Comparison of ENCODE assay signal across 14 mouse cellular contexts in genomic region chr8:60810955-60811354, GRCm38 (mm10).
DNase-seq lines count a peak whose midpoint lies in the region; ATAC-seq and TF ChIP-seq lines count a peak whose summit lies in the region.
"Had no signal": no experiment of that assay in that cellular context is flagged by ENCODE, and none has a peak within 500 bp of the region (broad histone marks: within the 10 kb centered on the region; RNA-seq: fewer than 3 reads in every experiment).

No protein-coding gene starts in this region.

- peak; percentile 45 for DNase-seq in Muller cell, postnatal 12 days (ENCODE audit: inconsistent ontology term)
- DNase-seq in R1 (ENCODE audit: low read depth, low spot score) = peak; percentile 35
- DNase-seq in hindbrain, embryonic 10.5 days (ENCODE audit: low spot score) = peak; percentile 27
- no peak for DNase-seq in thymus, postnatal 36 days
- no peak for DNase-seq in stomach, postnatal 0 days (ENCODE audit: low spot score)
- DNase-seq: cerebellum, postnatal 25 days; heart, adult 18-20 months; right cerebral cortex, postnatal 14 days had no signal

- no peaks in the 10 kb centered on the region for H3K36me3 ChIP-seq in hindbrain, embryonic 10.5 days
- H3K36me3 ChIP-seq in midbrain, embryonic 13.5 days = no peaks in the 10 kb centered on the region
- H3K36me3 ChIP-seq in liver, embryonic 12.5 days = no peaks in the 10 kb centered on the region
- no peaks in the 10 kb centered on the region for H3K36me3 ChIP-seq in stomach, postnatal 0 days (ENCODE audit: control insufficient read depth, insufficient read depth, low read length)

- no peak overlapping the region for H3K4me2 ChIP-seq in midbrain, embryonic 13.5 days (replicated peaks)
- H3K4me2 ChIP-seq in liver, embryonic 12.5 days = no peak overlapping the region
- H3K4me2 ChIP-seq in stomach, postnatal 0 days (replicated peaks; ENCODE audit: low read depth) = no peak overlapping the region

- no peak overlapping the region for H3K4me3 ChIP-seq in hindbrain, embryonic 10.5 days
- H3K4me3 ChIP-seq in midbrain, embryonic 13.5 days (replicated peaks) = no peak overlapping the region
- H3K4me3 ChIP-seq in liver, embryonic 12.5 days = no peak overlapping the region
- H3K4me3 ChIP-seq in stomach, postnatal 0 days (ENCODE audit: low read depth, low read length) = no peak overlapping the region
- H3K4me3 ChIP-seq: megakaryocyte, embryonic 14.5 days had no signal

- ATAC-seq in midbrain, embryonic 13.5 days = peak; percentile 85
- no peak for ATAC-seq in liver, embryonic 12.5 days
- no peak for ATAC-seq in stomach, postnatal 0 days (ENCODE audit: low FRiP score, low TSS enrichment)
- ATAC-seq: Patski had no signal

- H3K27me3 ChIP-seq in hindbrain, embryonic 10.5 days (ENCODE audit: insufficient read depth, poor library complexity, severe bottlenecking) = no peaks in the 10 kb centered on the region
- H3K27me3 ChIP-seq in midbrain, embryonic 13.5 days = no peaks in the 10 kb centered on the region
- H3K27me3 ChIP-seq in liver, embryonic 12.5 days (replicated peaks) = no peaks in the 10 kb centered on the region
- no peaks in the 10 kb centered on the region for H3K27me3 ChIP-seq in stomach, postnatal 0 days (ENCODE audit: control insufficient read depth, insufficient read depth, low read length)
- H3K27me3 ChIP-seq: CH12.LX; megakaryocyte, embryonic 14.5 days; Patski had no signal

- H3K9ac ChIP-seq in midbrain, embryonic 13.5 days (replicated peaks) = no peak overlapping the region
- H3K9ac ChIP-seq in liver, embryonic 12.5 days = no peak overlapping the region
- no peak overlapping the region for H3K9ac ChIP-seq in stomach, postnatal 0 days (ENCODE audit: low read length)

- H3K27ac ChIP-seq in hindbrain, embryonic 10.5 days = no peak overlapping the region
- no peak overlapping the region for H3K27ac ChIP-seq in midbrain, embryonic 13.5 days
- H3K27ac ChIP-seq in liver, embryonic 12.5 days = no peak overlapping the region
- H3K27ac ChIP-seq in stomach, postnatal 0 days (replicated peaks) = no peak overlapping the region
- H3K27ac ChIP-seq: kidney, postnatal 0 days had no signal

- 34% methylated on average over 4 of the region's 4 CpGs for WGBS in hindbrain, embryonic 10.5 days
- 34% methylated on average over 4 of the region's 4 CpGs for WGBS in midbrain, embryonic 13.5 days
- WGBS in liver, embryonic 12.5 days (ENCODE audit: insufficient replicate concordance) = 62% methylated on average over 4 of the region's 4 CpGs
- WGBS in stomach, postnatal 0 days = 74% methylated on average over 4 of the region's 4 CpGs

- H3K9me3 ChIP-seq in hindbrain, embryonic 10.5 days = no peaks in the 10 kb centered on the region
- H3K9me3 ChIP-seq in midbrain, embryonic 13.5 days = no peaks in the 10 kb centered on the region
- no peaks in the 10 kb centered on the region for H3K9me3 ChIP-seq in liver, embryonic 12.5 days (replicated peaks)
- H3K9me3 ChIP-seq in stomach, postnatal 0 days (ENCODE audit: control insufficient read depth, low read length) = no peaks in the 10 kb centered on the region
- H3K9me3 ChIP-seq: megakaryocyte, embryonic 14.5 days had no signal

- TF ChIP-seq CTCF in stomach, postnatal 0 days (IDR thresholded peaks at IDR 0.05; ENCODE audit: low read depth) = no peak

- TF ChIP-seq EP300 in stomach, postnatal 0 days (optimal IDR thresholded peaks at IDR 0.05) = no peak

- H3K4me1 ChIP-seq in hindbrain, embryonic 10.5 days (replicated peaks) = 0 out of 2 replicates have a peak, but pooled peaks cover 6% of the 10 kb centered on the region
- peaks cover 6% of the 10 kb centered on the region; the same call in 1 of the 2 replicates for H3K4me1 ChIP-seq in midbrain, embryonic 13.5 days (replicated peaks)
- no peaks in the 10 kb centered on the region for H3K4me1 ChIP-seq in liver, embryonic 12.5 days
- H3K4me1 ChIP-seq in stomach, postnatal 0 days (replicated peaks; ENCODE audit: control insufficient read depth, insufficient read depth) = no peaks in the 10 kb centered on the region

Comparison
In these comparisons a context has a peak if more than half of its experiments do, and no peak if none do; other contexts are left out.
1. DNase-seq: peak in Muller cell, postnatal 12 days (single experiment), R1 (single experiment) and hindbrain, embryonic 10.5 days (single experiment); none in thymus, postnatal 36 days (0 of 2) and stomach, postnatal 0 days (single experiment).